Mouse (Mus musculus): ENCODE measurements around the gene Tulp1. TPM values are rescaled to one million over a fixed set of nuclear protein-coding genes. Genes with fewer than 3 reads are reported as not detected.
"Not testable (repeated sequence)": the region's sequence is repeated elsewhere in the genome, so short reads cannot be mapped to it uniquely, and the experiment has no call there.

The Tulp1 gene
- polyA plus RNA-seq, 1 experiment = 0.25 TPM

- no peak for DNase-seq (ENCODE audit: low read depth in 1 of 2, low spot score in 2 of 2)
- 51% methylated on average over 7 of the region's 7 CpGs for WGBS
- TF ChIP-seq CTCF (IDR thresholded peaks at IDR 0.05; ENCODE audit: extremely low read depth, insufficient read depth, insufficient read length, insufficient replicate concordance) (no peak), POLR2A (IDR thresholded peaks at IDR 0.05; ENCODE audit: low read depth, low read length) (no peak)
- Histone ChIP-seq H3K36me3 (ENCODE audit: control insufficient read depth, insufficient read depth, low read length) (no peaks in the 10 kb centered on the region), H3K27ac (ENCODE audit: insufficient read depth, low read length) (no peak overlapping the region), H3K4me3 (ENCODE audit: extremely low read depth, insufficient read depth, insufficient read length) (no peak overlapping the region), H3K27me3 (ENCODE audit: control insufficient read depth, insufficient read depth, low read length) (no peaks in the 10 kb centered on the region), H3K4me1 (ENCODE audit: control insufficient read depth, insufficient read depth, insufficient read length) (no peaks in the 10 kb centered on the region)
Measured at GRCm38 (mm10) chr17:28340578-28340977, 24.4 kb downstream of the Tulp1 start.

GRCm38 (mm10) chr17:28337547-28337946 lies 27.5 kb downstream of the Tulp1 start:
- WGBS = 86% methylated on average over 7 of the region's 7 CpGs
- Histone ChIP-seq H3K4me1 (ENCODE audit: control insufficient read depth, insufficient read depth, insufficient read length) (no peaks in the 10 kb centered on the region), H3K36me3 (ENCODE audit: control insufficient read depth, insufficient read depth, low read length) (no peaks in the 10 kb centered on the region), H3K27ac (ENCODE audit: insufficient read depth, low read length) (no peak overlapping the region), H3K27me3 (ENCODE audit: control insufficient read depth, insufficient read depth, low read length) (no peaks in the 10 kb centered on the region; the same call in 1 of the 2 replicates), H3K4me3 (ENCODE audit: extremely low read depth, insufficient read depth, insufficient read length) (no peak overlapping the region)
- no peak for DNase-seq (ENCODE audit: low read depth in 1 of 2, low spot score in 2 of 2)
- TF ChIP-seq CTCF (IDR thresholded peaks at IDR 0.05; ENCODE audit: extremely low read depth, insufficient read depth, insufficient read length, insufficient replicate concordance) (no peak), POLR2A (IDR thresholded peaks at IDR 0.05; ENCODE audit: low read depth, low read length) (no peak)

- no peaks in the 10 kb centered on the region; the same call in 1 of the 2 replicates for H3K27me3 ChIP-seq (ENCODE audit: control insufficient read depth, insufficient read depth, low read length)
- 90% methylated on average over 10 of the region's 10 CpGs for WGBS
- H3K4me1 ChIP-seq (ENCODE audit: control insufficient read depth, insufficient read depth, insufficient read length) = no peaks in the 10 kb centered on the region
- no peak overlapping the region for H3K27ac ChIP-seq (ENCODE audit: insufficient read depth, low read length)
- no peak overlapping the region for H3K4me3 ChIP-seq (ENCODE audit: extremely low read depth, insufficient read depth, insufficient read length)
- TF ChIP-seq CTCF (IDR thresholded peaks at IDR 0.05; ENCODE audit: extremely low read depth, insufficient read depth, insufficient read length, insufficient replicate concordance) (no peak), POLR2A (IDR thresholded peaks at IDR 0.05; ENCODE audit: low read depth, low read length) (no peak)
- H3K36me3 ChIP-seq (ENCODE audit: control insufficient read depth, insufficient read depth, low read length) = peaks cover 7% of the 10 kb centered on the region
- no peak for DNase-seq (ENCODE audit: low read depth in 1 of 2, low spot score in 2 of 2)
Measured at GRCm38 (mm10) chr17:28335267-28335666, 29.8 kb downstream of the Tulp1 start.

- WGBS = 33% methylated on average over 31 of the region's 31 CpGs
- no peak for DNase-seq (ENCODE audit: low read depth in 1 of 2, low spot score in 2 of 2)
- H3K27me3 ChIP-seq (ENCODE audit: control insufficient read depth, insufficient read depth, low read length) = no peaks in the 10 kb centered on the region; the same call in 1 of the 2 replicates
- no peak for TF ChIP-seq CTCF (IDR thresholded peaks at IDR 0.05; ENCODE audit: extremely low read depth, insufficient read depth, insufficient read length, insufficient replicate concordance)
- no peak for TF ChIP-seq POLR2A (IDR thresholded peaks at IDR 0.05; ENCODE audit: low read depth, low read length)
- peaks cover 2% of the 10 kb centered on the region; the same call in 1 of the 2 replicates for H3K4me1 ChIP-seq (ENCODE audit: control insufficient read depth, insufficient read depth, insufficient read length)
- H3K36me3 ChIP-seq (ENCODE audit: control insufficient read depth, insufficient read depth, low read length) = peaks cover 18% of the 10 kb centered on the region
- no peak overlapping the region for H3K4me3 ChIP-seq (ENCODE audit: extremely low read depth, insufficient read depth, insufficient read length)
- H3K27ac ChIP-seq (ENCODE audit: insufficient read depth, low read length) = no peak overlapping the region
Measured at GRCm38 (mm10) chr17:28332915-28333546, 32.0 kb downstream of the Tulp1 start.

GRCm38 (mm10) chr17:28332113-28332914 lies 32.7 kb downstream of the Tulp1 start:
- TF ChIP-seq POLR2A (IDR thresholded peaks at IDR 0.05; ENCODE audit: low read depth, low read length) (no peak), CTCF (IDR thresholded peaks at IDR 0.05; ENCODE audit: extremely low read depth, insufficient read depth, insufficient read length, insufficient replicate concordance) (no peak)
- Histone ChIP-seq H3K4me1 (ENCODE audit: control insufficient read depth, insufficient read depth, insufficient read length) (peaks cover 2% of the 10 kb centered on the region; the same call in 1 of the 2 replicates), H3K27ac (ENCODE audit: insufficient read depth, low read length) (no peak overlapping the region), H3K36me3 (ENCODE audit: control insufficient read depth, insufficient read depth, low read length) (peaks cover 18% of the 10 kb centered on the region), H3K4me3 (ENCODE audit: extremely low read depth, insufficient read depth, insufficient read length) (no peak overlapping the region), H3K27me3 (ENCODE audit: control insufficient read depth, insufficient read depth, low read length) (no peaks in the 10 kb centered on the region; the same call in 1 of the 2 replicates)
- no peak for DNase-seq (ENCODE audit: low read depth in 1 of 2, low spot score in 2 of 2)
- 48% methylated on average over 13 of the region's 13 CpGs for WGBS

GRCm38 (mm10) chr17:28331241-28332112 lies 33.5 kb downstream of the Tulp1 start:
- 64% methylated on average over 7 of the region's 7 CpGs for WGBS
- Histone ChIP-seq H3K27me3 (ENCODE audit: control insufficient read depth, insufficient read depth, low read length) (no peaks in the 10 kb centered on the region; the same call in 1 of the 2 replicates), H3K4me3 (ENCODE audit: extremely low read depth, insufficient read depth, insufficient read length) (no peak overlapping the region)

GRCm38 (mm10) chr17:28330590-28330989 lies 34.4 kb downstream of the Tulp1 start:
- WGBS = 88% methylated on average over 8 of the region's 8 CpGs
- H3K4me3 ChIP-seq (ENCODE audit: extremely low read depth, insufficient read depth, insufficient read length); H3K4me1 ChIP-seq (ENCODE audit: control insufficient read depth, insufficient read depth, insufficient read length); DNase-seq (ENCODE audit: low read depth in 1 of 2, low spot score in 2 of 2); H3K27ac ChIP-seq (ENCODE audit: insufficient read depth, low read length); H3K27me3 ChIP-seq (ENCODE audit: control insufficient read depth, insufficient read depth, low read length): not testable (repeated sequence)
- peaks cover 20% of the 10 kb centered on the region for H3K36me3 ChIP-seq (ENCODE audit: control insufficient read depth, insufficient read depth, low read length)

More at GRCm38 (mm10) chr17:28331241-28332112, 33.5 kb downstream of the Tulp1 start:
- Histone ChIP-seq H3K36me3 (ENCODE audit: control insufficient read depth, insufficient read depth, low read length) (peaks cover 18% of the 10 kb centered on the region), H3K27ac (ENCODE audit: insufficient read depth, low read length) (no peak overlapping the region), H3K4me1 (ENCODE audit: control insufficient read depth, insufficient read depth, insufficient read length) (peaks cover 2% of the 10 kb centered on the region; the same call in 1 of the 2 replicates)
- no peak for DNase-seq (ENCODE audit: low read depth in 1 of 2, low spot score in 2 of 2)
- TF ChIP-seq CTCF (IDR thresholded peaks at IDR 0.05; ENCODE audit: extremely low read depth, insufficient read depth, insufficient read length, insufficient replicate concordance) = no peak
